Mouse (Mus musculus) intestine, embryonic 15.5 days (tissue): ENCODE measurements around the gene Syne1. TPM values are rescaled to one million over a fixed set of nuclear protein-coding genes. Genes with fewer than 3 reads are reported as not detected.

Experiments used
- ATAC-seq: fragments of 200-750 bp; cut with Nextera tagmentation; 2 replicates; pipeline ENCODE4 v1.8.0; 2017; ENCODE audit warnings: moderate TSS enrichment, moderate library complexity
- H3K27ac ChIP-seq: fragments of 300-500 bp; sonication (generic); 2 replicates; pipeline ENCODE4 v1.5.1; 2015; ENCODE audit warnings: mild to moderate bottlenecking, inconsistent platforms
- H3K27me3 ChIP-seq: fragments of 300-500 bp; sonication (generic); replicated peaks from 2 replicates; pipeline ENCODE4 v1.6.1; 2015; ENCODE audit warnings: inconsistent platforms
- H3K36me3 ChIP-seq: fragments of 300-500 bp; sonication (generic); 2 replicates; pipeline ENCODE4 v1.6.1; 2015; ENCODE audit warnings: inconsistent platforms
- H3K4me1 ChIP-seq: fragments of 300-500 bp; sonication (generic); replicated peaks from 2 replicates; pipeline ENCODE4 v1.6.1; 2015; ENCODE audit warnings: inconsistent platforms
- H3K4me2 ChIP-seq: fragments of 300-500 bp; sonication (generic); replicated peaks from 2 replicates; pipeline ENCODE4 v1.6.1; 2015; ENCODE audit warnings: mild to moderate bottlenecking, inconsistent platforms
- H3K4me3 ChIP-seq: fragments of 300-500 bp; sonication (generic); replicated peaks from 2 replicates; pipeline ENCODE4 v1.5.1; 2015; ENCODE audit warnings: inconsistent platforms
- H3K9ac ChIP-seq: fragments of 300-500 bp; sonication (generic); 2 replicates; pipeline ENCODE4 v1.6.1; 2015; ENCODE audit warnings: inconsistent platforms
- H3K9me3 ChIP-seq: fragments of 300-500 bp; sonication (generic); 2 replicates; pipeline ENCODE4 v1.6.1; 2016; ENCODE audit warnings: inconsistent platforms
- WGBS: fragments of 180-500 bp; shearing (Covaris S2); methylation state at CpG from one replicate; pipeline ENCODE4 v1.1.7; 2015; 5-methylcytosine and 5-hydroxymethylcytosine counted together
- polyA plus RNA-seq: library from polyadenylated mRNA; unstranded; fragments of >200 nt; fragmentation: Nextera tagmentation; extraction: Ambion mirVana; gene quantifications from 2 replicates; pipeline ENCODE4 v1.2.1, GENCODE M21; 2015

Syne1 gene
- polyA plus RNA-seq, 1 experiment from 2014 or later: 5.7 TPM

GRCm38 (mm10) chr10:5378969-5379368, 172.3 kb downstream of the Syne1 start:
- H3K9ac ChIP-seq: no peak overlapping the region
- H3K4me3 ChIP-seq: no peak overlapping the region
- WGBS: 76% methylated on average over 2 of the region's 2 CpGs
- ATAC-seq: no peak
- H3K9me3 ChIP-seq: no peaks in the 10 kb centered on the region
- no peak overlapping the region for H3K27ac ChIP-seq
- H3K4me2 ChIP-seq: no peak overlapping the region
- H3K27me3 ChIP-seq: no peaks in the 10 kb centered on the region
- H3K4me1 ChIP-seq: no peaks in the 10 kb centered on the region
- H3K36me3 ChIP-seq: no peaks in the 10 kb centered on the region

- no peaks in the 10 kb centered on the region for H3K27me3 ChIP-seq
- no peaks in the 10 kb centered on the region for H3K36me3 ChIP-seq
- ATAC-seq: no peak
- H3K27ac ChIP-seq: no peak overlapping the region
- H3K9me3 ChIP-seq: no peaks in the 10 kb centered on the region
- no peak overlapping the region for H3K9ac ChIP-seq
- WGBS: 78% methylated on average over 4 of the region's 4 CpGs
- H3K4me2 ChIP-seq: no peak overlapping the region
- no peaks in the 10 kb centered on the region for H3K4me1 ChIP-seq
- H3K4me3 ChIP-seq: no peak overlapping the region
Measured at GRCm38 (mm10) chr10:5369599-5369998, 181.7 kb downstream of the Syne1 start.

GRCm38 (mm10) chr10:5368266-5368665, 183.0 kb downstream of the Syne1 start:
- 67% methylated on average over 6 of the region's 6 CpGs for WGBS

GRCm38 (mm10) chr10:5367465-5368011, 183.7 kb downstream of the Syne1 start:
- WGBS: 44% methylated on average over 12 of the region's 12 CpGs
- H3K27me3 ChIP-seq: no peaks in the 10 kb centered on the region
- H3K4me1 ChIP-seq: no peaks in the 10 kb centered on the region
- peak overlapping the region; percentile 25 for H3K4me2 ChIP-seq
- no peak overlapping the region for H3K4me3 ChIP-seq
- H3K9me3 ChIP-seq: no peaks in the 10 kb centered on the region
- H3K9ac ChIP-seq: no peak overlapping the region
- no peak for ATAC-seq
- H3K27ac ChIP-seq: no peak overlapping the region
- H3K36me3 ChIP-seq: no peaks in the 10 kb centered on the region

More at GRCm38 (mm10) chr10:5368266-5368665, 183.0 kb downstream of the Syne1 start:
- no peaks in the 10 kb centered on the region for H3K9me3 ChIP-seq
- no peak overlapping the region for H3K27ac ChIP-seq
- no peak overlapping the region for H3K4me2 ChIP-seq
- H3K9ac ChIP-seq: no peak overlapping the region
- no peaks in the 10 kb centered on the region for H3K4me1 ChIP-seq
- H3K4me3 ChIP-seq: no peak overlapping the region
- no peaks in the 10 kb centered on the region for H3K27me3 ChIP-seq
- H3K36me3 ChIP-seq: no peaks in the 10 kb centered on the region
- ATAC-seq: no peak

- WGBS: 65% methylated on average over 7 of the region's 7 CpGs
- H3K9me3 ChIP-seq: no peaks in the 10 kb centered on the region
- H3K4me1 ChIP-seq: no peaks in the 10 kb centered on the region
- no peaks in the 10 kb centered on the region for H3K27me3 ChIP-seq
- ATAC-seq: no peak
- H3K4me3 ChIP-seq: no peak overlapping the region
- no peak overlapping the region for H3K9ac ChIP-seq
- no peak overlapping the region for H3K27ac ChIP-seq
- no peak overlapping the region for H3K4me2 ChIP-seq
- no peaks in the 10 kb centered on the region for H3K36me3 ChIP-seq
Measured at GRCm38 (mm10) chr10:5360560-5360959, 190.7 kb downstream of the Syne1 start.

GRCm38 (mm10) chr10:5356614-5357013, 194.7 kb downstream of the Syne1 start:
- H3K9me3 ChIP-seq: no peaks in the 10 kb centered on the region
- no peak overlapping the region for H3K9ac ChIP-seq
- H3K27me3 ChIP-seq: no peaks in the 10 kb centered on the region
- H3K4me1 ChIP-seq: no peaks in the 10 kb centered on the region
- WGBS: 85% methylated on average over 5 of the region's 5 CpGs
- no peak overlapping the region for H3K27ac ChIP-seq
- no peak overlapping the region for H3K4me2 ChIP-seq
- no peak for ATAC-seq
- H3K4me3 ChIP-seq: no peak overlapping the region
- H3K36me3 ChIP-seq: no peaks in the 10 kb centered on the region

GRCm38 (mm10) chr10:5353390-5353789, 197.9 kb downstream of the Syne1 start:
- H3K9ac ChIP-seq: no peak overlapping the region
- no peaks in the 10 kb centered on the region for H3K27me3 ChIP-seq
- H3K9me3 ChIP-seq: no peaks in the 10 kb centered on the region
- no peaks in the 10 kb centered on the region for H3K36me3 ChIP-seq
- 86% methylated on average over 1 of the region's 1 CpGs for WGBS
- H3K27ac ChIP-seq: no peak overlapping the region
- H3K4me1 ChIP-seq: no peaks in the 10 kb centered on the region
- H3K4me2 ChIP-seq: no peak overlapping the region
- ATAC-seq: no peak
- no peak overlapping the region for H3K4me3 ChIP-seq

GRCm38 (mm10) chr10:5346911-5347310, 204.4 kb downstream of the Syne1 start:
- Histone ChIP-seq H3K4me2 (no peak overlapping the region), H3K27me3 (no peaks in the 10 kb centered on the region), H3K27ac (no peak overlapping the region), H3K9ac (no peak overlapping the region), H3K4me1 (no peaks in the 10 kb centered on the region), H3K4me3 (no peak overlapping the region), H3K9me3 (no peaks in the 10 kb centered on the region), H3K36me3 (no peaks in the 10 kb centered on the region)
- ATAC-seq: no peak
- WGBS: 65% methylated on average over 1 of the region's 1 CpGs

- Histone ChIP-seq H3K36me3 (no peaks in the 10 kb centered on the region), H3K4me1 (no peaks in the 10 kb centered on the region), H3K27ac (no peak overlapping the region), H3K4me2 (no peak overlapping the region), H3K4me3 (no peak overlapping the region), H3K27me3 (no peaks in the 10 kb centered on the region), H3K9ac (no peak overlapping the region), H3K9me3 (no peaks in the 10 kb centered on the region)
- 56% methylated on average over 4 of the region's 4 CpGs for WGBS
- ATAC-seq: no peak
Measured at GRCm38 (mm10) chr10:5343211-5343610, 208.1 kb downstream of the Syne1 start.

GRCm38 (mm10) chr10:5336394-5336793, 214.9 kb downstream of the Syne1 start:
- no peak for ATAC-seq
- H3K9me3 ChIP-seq: no peaks in the 10 kb centered on the region

GRCm38 (mm10) chr10:5332801-5333200, 218.5 kb downstream of the Syne1 start:
- no peak overlapping the region for H3K4me2 ChIP-seq
- no peak overlapping the region for H3K9ac ChIP-seq
- no peaks in the 10 kb centered on the region for H3K9me3 ChIP-seq
- no peak for ATAC-seq
- no peaks in the 10 kb centered on the region for H3K27me3 ChIP-seq
- H3K4me1 ChIP-seq: no peaks in the 10 kb centered on the region
- 90% methylated on average over 5 of the region's 5 CpGs for WGBS
- H3K27ac ChIP-seq: no peak overlapping the region
- H3K36me3 ChIP-seq: no peaks in the 10 kb centered on the region
- no peak overlapping the region for H3K4me3 ChIP-seq

More at GRCm38 (mm10) chr10:5336394-5336793, 214.9 kb downstream of the Syne1 start:
- Histone ChIP-seq H3K9ac (no peak overlapping the region), H3K4me1 (no peaks in the 10 kb centered on the region), H3K4me3 (no peak overlapping the region), H3K4me2 (no peak overlapping the region), H3K36me3 (no peaks in the 10 kb centered on the region), H3K27ac (no peak overlapping the region), H3K27me3 (no peaks in the 10 kb centered on the region)

- H3K27ac ChIP-seq: no peak overlapping the region
- H3K36me3 ChIP-seq: no peaks in the 10 kb centered on the region
- ATAC-seq: no peak
- no peaks in the 10 kb centered on the region for H3K27me3 ChIP-seq
- WGBS: 68% methylated on average over 9 of the region's 9 CpGs
- H3K9me3 ChIP-seq: no peaks in the 10 kb centered on the region
- no peaks in the 10 kb centered on the region for H3K4me1 ChIP-seq
- no peak overlapping the region for H3K4me3 ChIP-seq
- no peak overlapping the region for H3K9ac ChIP-seq
- no peak overlapping the region for H3K4me2 ChIP-seq
Measured at GRCm38 (mm10) chr10:5326716-5327115, 224.6 kb downstream of the Syne1 start.

- no peak overlapping the region for H3K4me2 ChIP-seq
- no peaks in the 10 kb centered on the region for H3K27me3 ChIP-seq
- no peak overlapping the region for H3K4me3 ChIP-seq
- no peaks in the 10 kb centered on the region for H3K36me3 ChIP-seq
- ATAC-seq: no peak
- H3K9me3 ChIP-seq: no peaks in the 10 kb centered on the region
- no peaks in the 10 kb centered on the region for H3K4me1 ChIP-seq
- WGBS: 83% methylated on average over 11 of the region's 11 CpGs
- H3K27ac ChIP-seq: no peak overlapping the region
- H3K9ac ChIP-seq: no peak overlapping the region
Measured at GRCm38 (mm10) chr10:5323741-5324395, 227.4 kb downstream of the Syne1 start.
